Mouse (Mus musculus): ENCODE results near the gene Sgcd. TPM values are rescaled to one million over a fixed set of nuclear protein-coding genes. Genes with fewer than 3 reads are reported as not detected.
"Not testable (repeated sequence)": the region's sequence is repeated elsewhere in the genome, so short reads cannot be mapped to it uniquely, and the experiment has no call there.

Gene Sgcd
- total RNA-seq, 2 experiments from 2014 or later: 11.8 to 13.7 TPM

- DNase-seq: no peak
Observed at GRCm38 (mm10) chr11:47776019-47776418, 212.8 kb downstream of the Sgcd start.

DNA sequence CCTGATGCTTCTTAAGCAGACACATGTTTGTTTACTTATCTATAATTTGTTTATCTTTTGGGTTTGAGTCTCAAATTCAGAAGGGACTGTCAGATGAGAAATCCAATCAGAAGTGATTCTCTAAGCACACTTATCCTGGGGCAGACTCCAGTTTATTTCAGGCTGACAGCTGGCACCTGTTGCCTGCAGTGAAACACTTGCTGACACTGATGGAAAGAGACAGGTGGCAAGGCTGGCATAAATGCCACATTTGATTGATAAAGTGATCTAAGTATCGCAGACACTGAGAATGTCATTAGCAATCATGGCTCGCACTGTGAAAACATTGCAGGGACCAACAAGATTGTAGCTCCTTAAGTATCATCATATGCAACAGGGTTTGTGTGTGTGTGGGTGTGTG is 222.9 kb downstream of the Sgcd start:
- peak in 1 of 2 experiments; percentile 8 for DNase-seq

DNA sequence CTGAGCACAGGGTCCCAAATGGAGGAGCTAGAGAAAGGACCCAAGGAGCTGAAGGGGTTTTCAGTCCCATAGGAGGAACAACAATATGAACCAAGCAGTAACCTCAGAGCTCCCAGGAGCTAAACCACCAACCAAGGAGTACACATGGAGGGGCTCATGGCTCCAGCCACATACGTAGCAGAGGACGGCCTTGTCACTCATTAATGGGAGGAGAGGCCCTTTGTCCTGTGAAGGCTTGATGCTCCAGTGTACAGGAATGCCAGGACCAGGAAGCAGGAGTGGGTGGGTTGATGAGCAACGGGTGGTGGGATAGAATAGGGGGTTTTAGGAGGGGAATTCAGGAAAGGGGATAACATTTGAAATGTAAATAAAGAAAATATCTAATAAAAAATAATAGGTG is 225.2 kb downstream of the Sgcd start:
- not testable (repeated sequence) for DNase-seq

DNA sequence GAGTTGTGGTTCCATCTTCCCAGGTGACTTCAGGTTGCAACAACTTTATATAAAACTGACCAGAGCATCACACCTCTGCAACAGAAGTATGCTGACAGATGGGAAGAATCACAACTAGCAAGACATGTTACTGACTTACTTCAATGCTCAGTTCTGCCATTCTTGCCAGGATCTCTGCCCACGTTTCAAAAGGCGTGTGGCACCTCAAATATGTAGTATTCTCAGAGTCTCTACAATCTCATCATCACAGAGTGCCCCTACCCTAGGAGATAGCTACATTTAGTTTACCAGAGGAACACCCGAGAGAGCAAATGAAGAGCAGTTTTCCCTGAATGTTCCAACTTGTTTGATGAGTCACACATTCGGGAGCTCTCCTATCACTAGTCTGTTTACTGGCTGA is 229.8 kb downstream of the Sgcd start:
- no peak for DNase-seq

DNA sequence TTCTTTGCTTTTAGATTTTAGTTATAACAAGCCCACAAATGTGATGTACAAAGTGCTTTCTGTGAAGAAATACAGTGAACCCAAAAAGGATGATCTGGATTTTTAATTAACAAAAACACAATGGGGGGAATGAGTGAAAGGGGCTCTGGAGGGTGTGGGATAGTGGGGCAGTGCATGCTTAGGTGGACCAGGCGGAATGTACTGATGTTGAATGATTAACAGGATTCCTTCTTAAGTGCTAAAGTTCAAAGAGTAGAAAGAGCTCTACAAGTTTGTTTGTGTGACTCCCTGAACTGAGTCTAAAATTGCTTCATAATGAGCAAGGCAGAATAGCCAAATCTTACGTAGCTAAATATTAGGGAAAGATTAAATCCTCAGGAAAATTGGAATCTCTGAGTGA is 246.0 kb downstream of the Sgcd start:
- DNase-seq: no peak

DNA sequence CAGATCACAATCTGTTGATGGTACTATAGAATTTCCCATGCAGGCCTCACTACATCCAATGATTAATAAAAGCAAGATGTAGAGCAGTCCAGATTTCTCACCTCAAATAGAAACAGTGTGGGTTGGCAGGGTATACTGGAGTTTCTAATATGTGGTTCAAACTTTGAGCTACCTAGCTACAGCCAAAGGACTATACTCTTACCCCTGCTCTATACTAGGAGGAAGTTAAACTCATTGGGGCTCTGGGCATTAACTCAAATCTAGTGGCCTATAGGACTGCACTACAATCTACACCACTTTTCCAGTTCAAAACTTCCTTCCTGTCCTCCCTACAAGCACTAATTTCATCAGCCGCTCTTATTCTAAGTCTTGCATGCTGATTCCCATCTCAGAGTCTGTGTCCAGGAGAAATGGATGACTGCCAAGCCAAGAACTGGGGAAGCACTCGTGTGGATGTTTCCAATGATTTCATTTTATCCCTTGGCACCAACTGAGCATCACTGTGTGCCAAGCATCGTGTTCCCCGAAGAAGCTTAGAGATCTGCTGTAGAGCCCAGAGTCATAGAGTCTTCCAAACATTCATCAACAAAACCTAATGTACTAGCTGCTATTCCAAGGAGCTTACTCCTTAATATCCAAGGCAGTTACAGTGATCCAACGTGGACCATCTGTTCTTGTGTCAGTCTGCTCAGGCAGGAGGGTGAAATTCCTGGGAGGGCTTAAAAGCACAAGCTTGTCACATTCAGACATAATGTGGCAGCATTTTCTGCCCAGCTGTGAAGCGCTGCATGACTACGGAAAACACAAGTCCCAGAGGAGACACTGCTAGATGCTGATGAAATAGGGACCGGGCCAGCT is 283.6 kb downstream of the Sgcd start:
- DNase-seq: peak; percentile 15 to 20

GRCm38 (mm10) chr11:47695611-47696010 is 293.2 kb downstream of the Sgcd start:
- no peak for DNase-seq

DNA sequence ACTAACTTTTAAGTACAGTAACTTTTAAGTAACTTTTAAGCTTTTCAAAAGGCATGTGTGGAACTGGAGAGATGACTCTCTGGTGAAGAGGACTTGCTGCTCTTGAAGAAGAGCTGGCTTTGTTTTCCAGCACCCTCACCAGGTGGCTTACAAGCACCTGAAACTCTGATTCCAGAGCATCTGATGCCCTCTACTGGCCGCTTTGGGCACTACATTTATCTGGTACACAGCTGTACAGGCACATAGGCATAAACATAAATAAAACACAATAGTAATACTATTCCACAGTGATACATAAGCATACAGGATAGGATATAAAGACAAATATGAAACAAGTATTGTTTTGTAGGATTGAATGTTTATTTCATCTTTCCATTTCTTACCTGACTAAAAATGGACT is 330.6 kb downstream of the Sgcd start:
- no peak for DNase-seq

- no peak for DNase-seq
Observed at GRCm38 (mm10) chr11:47645911-47646310, 342.9 kb downstream of the Sgcd start.

- DNase-seq: no peak
Observed at GRCm38 (mm10) chr11:47641567-47642259, 347.1 kb downstream of the Sgcd start.

DNA sequence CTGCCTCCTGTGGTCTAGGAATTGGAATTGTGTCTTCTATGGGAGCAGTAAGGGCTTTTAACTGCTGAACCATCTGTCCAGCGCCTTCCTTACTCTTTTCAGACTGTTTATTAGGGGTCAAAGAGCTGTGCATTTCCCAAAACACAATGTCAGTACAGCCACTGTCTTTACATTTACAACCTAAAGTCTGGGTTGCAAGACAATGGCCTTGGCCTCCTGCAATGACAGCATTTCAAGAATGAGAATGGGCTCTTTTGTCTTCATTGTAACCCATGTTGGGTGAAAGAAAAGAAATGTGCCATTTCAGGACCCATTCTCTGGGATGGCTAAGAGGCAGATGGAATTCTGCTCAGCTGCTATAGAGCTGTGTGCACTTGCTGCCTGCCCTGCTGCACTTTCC is 348.2 kb downstream of the Sgcd start:
- DNase-seq: no peak

GRCm38 (mm10) chr11:47630186-47630585 is 358.6 kb downstream of the Sgcd start:
- DNase-seq: no peak

DNA sequence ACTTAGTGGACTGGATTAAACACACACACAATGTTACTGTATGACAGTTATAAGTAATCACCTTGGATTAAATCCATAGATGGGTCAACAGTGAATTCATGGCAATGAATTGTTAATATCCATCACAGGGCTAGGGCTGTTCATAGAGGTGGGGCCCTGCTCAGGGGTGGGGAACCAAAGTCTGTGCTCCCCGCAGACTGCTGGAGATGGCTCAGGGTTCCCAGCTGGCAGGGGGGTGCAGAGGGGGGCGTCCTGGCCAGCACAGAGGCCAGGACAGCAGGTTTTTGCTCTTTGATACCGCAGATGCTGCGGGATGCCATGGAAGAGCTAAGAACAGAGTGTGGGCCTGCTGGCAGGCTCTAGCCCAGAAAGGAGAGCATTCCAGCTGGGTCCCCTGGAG is 378.9 kb downstream of the Sgcd start:
- no peak for DNase-seq

DNA sequence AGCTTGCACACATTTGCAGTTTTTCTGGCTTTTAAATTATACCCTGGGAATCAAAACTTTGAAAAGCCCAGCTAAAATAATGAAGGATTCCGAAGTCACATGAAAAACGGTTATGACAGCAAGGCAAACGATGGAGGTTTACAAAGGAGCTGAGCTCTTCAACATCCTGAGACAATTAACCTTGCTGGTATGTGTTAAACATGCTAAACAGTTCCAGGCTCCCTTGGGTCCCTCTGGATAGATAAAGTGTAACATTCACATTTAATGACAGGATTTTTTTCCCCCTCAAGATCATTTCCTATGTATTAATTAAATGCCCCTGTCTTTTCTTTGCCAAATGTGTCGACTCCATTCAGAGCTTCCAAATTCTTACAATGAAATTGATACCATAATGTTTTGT is 414.1 kb downstream of the Sgcd start:
- no peak for DNase-seq

DNA sequence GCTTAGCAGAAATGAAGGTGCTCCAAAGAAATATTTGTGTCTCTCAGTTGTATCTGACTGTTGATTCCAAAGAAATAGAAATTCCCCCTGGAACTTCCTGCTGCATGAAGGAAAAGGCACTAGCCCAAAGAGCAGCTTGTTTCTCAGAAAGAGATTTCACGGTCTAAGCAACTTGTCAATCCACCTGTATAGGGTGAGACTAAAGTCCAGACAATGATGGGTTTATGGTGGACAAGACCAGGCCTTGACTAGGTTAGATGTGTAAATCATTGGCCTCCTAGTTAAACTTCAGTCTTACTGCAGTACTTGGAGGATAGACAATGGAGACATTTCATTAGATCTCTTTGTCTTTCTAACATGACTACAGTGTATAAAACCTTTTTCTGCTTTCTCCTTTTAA is 420.3 kb downstream of the Sgcd start:
- DNase-seq: no peak

DNA sequence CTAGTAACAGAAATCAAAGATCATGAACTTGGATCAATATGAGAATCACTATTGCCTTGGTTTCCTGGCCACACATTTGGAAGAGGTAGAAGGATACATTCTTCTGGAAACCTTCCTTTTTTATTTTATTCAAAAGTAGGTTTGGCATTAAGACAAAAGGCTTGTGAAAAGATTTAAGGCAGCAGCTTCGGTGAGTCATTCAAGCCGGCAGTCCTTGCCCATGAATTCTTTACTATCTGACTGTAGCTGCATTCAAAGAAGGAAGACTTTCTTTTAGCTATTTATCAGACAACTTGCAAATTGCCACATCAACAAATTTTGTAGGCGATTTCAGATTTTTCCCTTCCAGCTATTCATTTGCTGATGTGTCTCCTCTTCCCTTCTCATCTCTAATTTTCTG is 422.6 kb downstream of the Sgcd start:
- DNase-seq: no peak

- DNase-seq: no peak
Observed at GRCm38 (mm10) chr11:47524845-47525244, 463.9 kb downstream of the Sgcd start.

DNA sequence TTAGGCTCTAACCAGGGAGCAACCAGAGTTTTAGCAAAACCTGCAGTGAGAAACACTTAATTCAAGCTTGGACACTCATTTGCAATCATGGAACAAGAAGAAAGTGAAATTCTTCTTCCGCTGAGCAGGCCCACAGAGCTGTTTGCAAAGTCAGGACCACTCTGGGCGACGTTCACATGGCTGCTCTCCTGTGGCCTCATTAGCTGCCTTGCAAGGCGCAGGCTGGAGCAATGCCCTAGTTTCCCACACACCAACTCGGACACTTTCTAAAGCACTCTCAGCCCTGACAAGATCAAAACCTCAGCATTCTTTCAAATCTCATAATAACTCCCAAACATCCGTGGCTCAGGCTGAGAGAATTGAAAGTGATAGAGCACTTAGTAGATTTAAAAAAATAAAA is 480.7 kb downstream of the Sgcd start:
- DNase-seq: peak in 1 of 2 experiments; percentile 3

GRCm38 (mm10) chr11:47503236-47503635 is 485.5 kb downstream of the Sgcd start:
- DNase-seq: not testable (repeated sequence)

GRCm38 (mm10) chr11:47473493-47474230 is 515.1 kb downstream of the Sgcd start:
- no peak for DNase-seq

- DNase-seq: not testable (repeated sequence)
Observed at GRCm38 (mm10) chr11:47460700-47461099, 528.1 kb downstream of the Sgcd start.

DNA sequence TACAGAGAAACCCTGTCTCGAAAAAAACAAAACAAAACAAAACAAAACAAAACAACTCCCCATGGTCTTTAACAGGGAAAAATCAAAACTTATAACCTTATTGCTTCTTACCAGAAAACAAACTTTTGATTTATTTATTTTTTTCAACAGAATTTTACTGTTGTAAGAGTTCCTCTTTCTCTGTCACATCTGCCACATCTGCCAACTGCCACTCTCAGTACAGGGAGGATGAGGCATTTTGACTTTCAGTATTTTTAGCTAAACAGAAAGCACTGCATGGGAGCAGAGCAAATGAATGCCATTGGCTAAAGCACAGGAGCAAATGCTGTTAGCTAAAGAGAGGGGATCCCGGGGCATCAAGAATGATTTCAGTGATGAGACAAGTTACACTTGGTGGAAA is 528.6 kb downstream of the Sgcd start:
- DNase-seq: no peak

GRCm38 (mm10) chr11:47459214-47459613 is 529.6 kb downstream of the Sgcd start:
- DNase-seq: no peak

Data from layer of hippocampus, postnatal 36 days (tissue).